Mouse (Mus musculus): ENCODE measurements around the gene Azgp1.
"Not testable (repeated sequence)": the region's sequence is repeated elsewhere in the genome, so short reads cannot be mapped to it uniquely, and the experiment has no call there.

Azgp1 gene

GRCm38 (mm10) chr5:137981300-137981699, at the start of gene Azgp1:
TSS of gene Azgp1 (plus strand) at chr5:137981520.
- peak in 1 of 2 experiments; percentile 8 for DNase-seq

- not testable (repeated sequence) for DNase-seq
Observed at GRCm38 (mm10) chr5:137933934-137934333, 47.4 kb upstream of the Azgp1 start.

- no peak for DNase-seq
Observed at GRCm38 (mm10) chr5:137936486-137936885, 44.8 kb upstream of the Azgp1 start.

- no peak for DNase-seq
Observed at GRCm38 (mm10) chr5:137937238-137937637, 44.1 kb upstream of the Azgp1 start.

- DNase-seq: no peak
Observed at GRCm38 (mm10) chr5:137940948-137941347, 40.4 kb upstream of the Azgp1 start.

- no peak for DNase-seq
Observed at GRCm38 (mm10) chr5:137943133-137943532, 38.2 kb upstream of the Azgp1 start.

GRCm38 (mm10) chr5:137947303-137947702, 34.0 kb upstream of the Azgp1 start:
- DNase-seq: no peak

GRCm38 (mm10) chr5:137951218-137951617, 30.1 kb upstream of the Azgp1 start:
- peak; percentile 36 to 40 for DNase-seq

- no peak for DNase-seq
Observed at GRCm38 (mm10) chr5:137956404-137956803, 24.9 kb upstream of the Azgp1 start.

- peak in 1 of 2 experiments; percentile 13 for DNase-seq
Observed at GRCm38 (mm10) chr5:137962945-137963344, 18.4 kb upstream of the Azgp1 start, which contains the start of gene Gjc3. TSS of gene Gjc3 (minus strand) at chr5:137963098.

- DNase-seq: peak; percentile 5 to 33
Observed at GRCm38 (mm10) chr5:137966492-137966891, 14.8 kb upstream of the Azgp1 start.

GRCm38 (mm10) chr5:137973161-137973560, 8.2 kb upstream of the Azgp1 start:
- no peak for DNase-seq

GRCm38 (mm10) chr5:137973738-137974137, 7.6 kb upstream of the Azgp1 start:
- DNase-seq: peak; percentile 12 to 18

GRCm38 (mm10) chr5:137974724-137975123, 6.6 kb upstream of the Azgp1 start:
- DNase-seq: no peak

- DNase-seq: no peak
Observed at GRCm38 (mm10) chr5:137975434-137975833, 5.9 kb upstream of the Azgp1 start.

- no peak for DNase-seq
Observed at GRCm38 (mm10) chr5:137977291-137977690, 4.0 kb upstream of the Azgp1 start.

GRCm38 (mm10) chr5:137979081-137979480, 2.2 kb upstream of the Azgp1 start:
- DNase-seq: no peak

- DNase-seq: no peak
Observed at GRCm38 (mm10) chr5:137986351-137986750, 5.0 kb downstream of the Azgp1 start.

- DNase-seq: no peak
Observed at GRCm38 (mm10) chr5:138009437-138009836, 28.1 kb downstream of the Azgp1 start.

- no peak for DNase-seq
Observed at GRCm38 (mm10) chr5:138012382-138012781, 31.1 kb downstream of the Azgp1 start.

GRCm38 (mm10) chr5:138016530-138016929, 35.2 kb downstream of the Azgp1 start:
- DNase-seq: no peak

- DNase-seq: no peak
Observed at GRCm38 (mm10) chr5:138016997-138017396, 35.7 kb downstream of the Azgp1 start.

- not testable (repeated sequence) for DNase-seq
Observed at GRCm38 (mm10) chr5:138019577-138019976, 38.3 kb downstream of the Azgp1 start.

- DNase-seq: not testable (repeated sequence)
Observed at GRCm38 (mm10) chr5:138020961-138021479, 39.7 kb downstream of the Azgp1 start, which contains the start of the genes Smok3a and Smok3b. TSS of gene Smok3a (plus strand) at chr5:138021261. TSS of gene Smok3b (plus strand) at chr5:138021429.

All from cerebellum, postnatal 10 days (tissue).